Comparison of ENCODE assay signal across 37 mouse cellular contexts in the genomic region with DNA sequence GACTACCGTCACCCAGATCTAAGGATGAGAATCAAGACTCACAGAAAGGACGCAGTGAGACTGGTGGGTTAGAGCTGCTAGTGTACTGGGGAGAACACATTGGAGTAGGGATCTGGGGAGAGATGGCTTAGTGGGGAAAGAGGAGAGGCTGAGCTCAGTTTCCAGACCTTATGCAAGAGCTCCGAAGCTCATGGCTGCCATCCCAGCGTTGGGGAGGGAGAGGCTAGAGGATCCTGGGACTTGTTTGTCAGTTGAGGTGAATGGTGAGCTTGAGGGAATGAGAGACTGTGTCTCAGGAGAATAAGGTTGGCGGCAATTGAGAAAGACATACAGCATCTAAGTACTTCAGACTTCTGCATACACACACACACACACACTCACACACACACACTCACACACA. TPM values are rescaled to one million over a fixed set of nuclear protein-coding genes. Genes with fewer than 3 reads are reported as not detected.
DNase-seq lines count a peak whose midpoint lies in the region; ATAC-seq and TF ChIP-seq lines count a peak whose summit lies in the region.
"Had no signal": no experiment of that assay in that cellular context is flagged by ENCODE, and none has a peak within 500 bp of the region (broad histone marks: within the 10 kb centered on the region; RNA-seq: fewer than 3 reads in every experiment).

No protein-coding gene starts in this region.

- no peak overlapping the region for H3K27ac ChIP-seq in gastrocnemius, adult 2 months
- H3K27ac ChIP-seq in midbrain, embryonic 10.5 days (replicated peaks), result peak overlapping the region; percentile 93
- no peak overlapping the region for H3K27ac ChIP-seq in midbrain, embryonic 13.5 days
- H3K27ac ChIP-seq in embryonic facial prominence, embryonic 10.5 days (replicated peaks), result peak overlapping the region; percentile 73
- H3K27ac ChIP-seq: embryonic facial prominence, embryonic 12.5 days; heart, adult 2 months; heart, embryonic 13.5 days; kidney, embryonic 15.5 days; layer of hippocampus, adult 2 months; left cerebral cortex, adult 2 months; liver, embryonic 13.5 days had no signal

- intact Hi-C loops in gastrocnemius, adult 2 months (cut with DNase I), result no loop called here

- no peaks in the 10 kb centered on the region for H3K36me3 ChIP-seq in midbrain, embryonic 10.5 days
- no peaks in the 10 kb centered on the region for H3K36me3 ChIP-seq in midbrain, embryonic 13.5 days
- no peaks in the 10 kb centered on the region for H3K36me3 ChIP-seq in embryonic facial prominence, embryonic 10.5 days (replicated peaks)
- H3K36me3 ChIP-seq: embryonic facial prominence, embryonic 12.5 days; heart, embryonic 13.5 days; kidney, embryonic 15.5 days; liver, embryonic 13.5 days had no signal

- no peak overlapping the region for H3K4me2 ChIP-seq in midbrain, embryonic 13.5 days (replicated peaks)
- H3K4me2 ChIP-seq: embryonic facial prominence, embryonic 12.5 days; heart, embryonic 13.5 days; kidney, embryonic 15.5 days; liver, embryonic 13.5 days had no signal

- no peak for ATAC-seq in midbrain, embryonic 13.5 days
- ATAC-seq: CD4-positive, CD25-positive, alpha-beta regulatory T cell, adult 4 months; forebrain, embryonic 16.5 days; lung, postnatal 0 days had no signal

- H3K4me3 ChIP-seq in gastrocnemius, adult 2 months, result no peak overlapping the region
- no peak overlapping the region for H3K4me3 ChIP-seq in midbrain, embryonic 10.5 days
- no peak overlapping the region for H3K4me3 ChIP-seq in midbrain, embryonic 13.5 days (replicated peaks)
- no peak overlapping the region for H3K4me3 ChIP-seq in embryonic facial prominence, embryonic 10.5 days
- H3K4me3 ChIP-seq: embryonic facial prominence, embryonic 12.5 days; heart, adult 2 months; heart, embryonic 13.5 days; kidney, embryonic 15.5 days; layer of hippocampus, adult 2 months; left cerebral cortex, adult 2 months; liver, embryonic 13.5 days; megakaryocyte, embryonic 14.5 days had no signal

- TF ChIP-seq CTCF in gastrocnemius, adult 2 months (IDR thresholded peaks at IDR 0.05), result no peak

- no peak overlapping the region for H3K9ac ChIP-seq in midbrain, embryonic 13.5 days (replicated peaks)
- H3K9ac ChIP-seq: embryonic facial prominence, embryonic 12.5 days; heart, embryonic 13.5 days; kidney, embryonic 15.5 days; liver, embryonic 13.5 days had no signal

- H3K9me3 ChIP-seq in midbrain, embryonic 10.5 days (replicated peaks), result no peaks in the 10 kb centered on the region; the same call in 1 of the 2 replicates
- no peaks in the 10 kb centered on the region for H3K9me3 ChIP-seq in midbrain, embryonic 13.5 days
- H3K9me3 ChIP-seq in embryonic facial prominence, embryonic 10.5 days, result no peaks in the 10 kb centered on the region
- H3K9me3 ChIP-seq: embryonic facial prominence, embryonic 12.5 days; heart, embryonic 13.5 days; kidney, embryonic 15.5 days; liver, embryonic 13.5 days had no signal

- peaks cover 22% of the 10 kb centered on the region for H3K27me3 ChIP-seq in midbrain, embryonic 10.5 days (ENCODE audit: low read depth, poor library complexity, severe bottlenecking)
- no peaks in the 10 kb centered on the region for H3K27me3 ChIP-seq in midbrain, embryonic 13.5 days
- H3K27me3 ChIP-seq in embryonic facial prominence, embryonic 10.5 days (replicated peaks; ENCODE audit: low read depth, poor library complexity, severe bottlenecking), result peaks cover 14% of the 10 kb centered on the region
- H3K27me3 ChIP-seq: embryonic facial prominence, embryonic 12.5 days; heart, embryonic 13.5 days; kidney, embryonic 15.5 days had no signal

- WGBS in midbrain, embryonic 10.5 days, result 69% methylated on average over 5 of the region's 5 CpGs
- WGBS in midbrain, embryonic 13.5 days, result 58% methylated on average over 5 of the region's 5 CpGs
- WGBS in embryonic facial prominence, embryonic 10.5 days, result 54% methylated on average over 5 of the region's 5 CpGs

- DNase-seq in gastrocnemius, adult 2 months, result peak; percentile 75
- DNase-seq in gastrocnemius, postnatal 10 days, result no peak
- no peak for DNase-seq in midbrain, embryonic 10.5 days (ENCODE audit: low spot score)
- DNase-seq in NIH3T3 (ENCODE audit: low read depth), result peak; percentile 66
- no peak for DNase-seq in embryonic facial prominence, embryonic 10.5 days (ENCODE audit: low spot score)
- DNase-seq in right cerebral cortex, adult 2 months (ENCODE audit: low spot score in 2 of 2), result no peak
- DNase-seq in layer of hippocampus, adult 11-12 months (ENCODE audit: low spot score), result no peak
- DNase-seq: adrenal gland, adult 2 months; cerebellum, adult 8-10 months; cerebellum, postnatal 36 days; heart, adult 2 months; heart, postnatal 10 days; kidney, adult 18-20 months; kidney, postnatal 25 days; liver, embryonic 13.5 days; lung, adult 18-20 months; lung, postnatal 4 days; right cerebral cortex, postnatal 14 days; thymus, postnatal 4 days had no signal

- H3K4me1 ChIP-seq in midbrain, embryonic 10.5 days, result peaks cover 60% of the 10 kb centered on the region
- H3K4me1 ChIP-seq in midbrain, embryonic 13.5 days (replicated peaks), result peaks cover 35% of the 10 kb centered on the region
- peaks cover 40% of the 10 kb centered on the region for H3K4me1 ChIP-seq in embryonic facial prominence, embryonic 10.5 days

RNA-seq across cellular contexts. Expression of gene Mrps23, which starts 44.4 kb away (rescaled TPM):
- total RNA-seq in gastrocnemius, adult 2 months (2021), result 100 to 1,000 TPM; 122 to 144 TPM
- 100 to 1,000 TPM; 121 to 133 TPM for total RNA-seq in gastrocnemius, postnatal 10 days (2021)
- polyA plus RNA-seq in midbrain, embryonic 10.5 days (2016; fragmentation: Nextera tagmentation; extraction: Ambion mirVana), result 70.6 and 78.8 TPM in 2 replicates
- 68.6 and 69.8 TPM in 2 replicates for polyA plus RNA-seq in midbrain, embryonic 13.5 days (2015; fragmentation: Nextera tagmentation; extraction: Ambion mirVana)
- 60.4 and 71.7 TPM in 2 replicates for polyA plus RNA-seq in embryonic facial prominence, embryonic 10.5 days (2016; fragmentation: Nextera tagmentation; extraction: Ambion mirVana)

RNA-seq across cellular contexts. Expression of gene Ccdc182, which starts 45.2 kb away (rescaled TPM):
- total RNA-seq in gastrocnemius, adult 2 months (2021), result not detected
- not detected for total RNA-seq in gastrocnemius, postnatal 10 days (2021)
- 4.7 and 6.0 TPM in 2 replicates for polyA plus RNA-seq in midbrain, embryonic 10.5 days (2016; fragmentation: Nextera tagmentation; extraction: Ambion mirVana)
- 0.82 and 1.6 TPM in 2 replicates for polyA plus RNA-seq in midbrain, embryonic 13.5 days (2015; fragmentation: Nextera tagmentation; extraction: Ambion mirVana)
- 1.7 and 3.6 TPM in 2 replicates for polyA plus RNA-seq in embryonic facial prominence, embryonic 10.5 days (2016; fragmentation: Nextera tagmentation; extraction: Ambion mirVana)
- total RNA-seq: adrenal gland, adult 2 months; gastrocnemius, postnatal 36 days; heart, adult 2 months; heart, postnatal 10 days; hematopoietic stem cell, adult 5-6 weeks; layer of hippocampus, adult 2 months; layer of hippocampus, postnatal 14 days; left cerebral cortex, adult 2 months; left cerebral cortex, postnatal 25 days had no signal
- polyA plus RNA-seq: adrenal gland, adult 2 months; CD4-positive, CD25-positive, alpha-beta regulatory T cell, adult 4 months; forebrain, embryonic 16.5 days; heart, adult 2 months; heart, embryonic 13.5 days; intestine, embryonic 14.5 days; liver, embryonic 13.5 days; lung, postnatal 0 days; small intestine, adult 2 months; stomach, embryonic 14.5 days; thymus, postnatal 0 days had no signal

Comparison
In these comparisons a context has a peak if more than half of its experiments do, and no peak if none do; other contexts are left out.
1. DNase-seq: peak in gastrocnemius, adult 2 months (single experiment) and NIH3T3 (single experiment); none in gastrocnemius, postnatal 10 days (single experiment), midbrain, embryonic 10.5 days (single experiment), embryonic facial prominence, embryonic 10.5 days (single experiment), right cerebral cortex, adult 2 months (0 of 2) and layer of hippocampus, adult 11-12 months (single experiment).
2. H3K27ac ChIP-seq: peak in midbrain, embryonic 10.5 days (single experiment) and embryonic facial prominence, embryonic 10.5 days (single experiment); none in gastrocnemius, adult 2 months (single experiment) and midbrain, embryonic 13.5 days (single experiment).